Mouse (Mus musculus) cerebellum, adult 2 months (tissue): ENCODE measurements around the gene Adamtsl4.

Experiments
- CTCF ChIP-seq: fragments of 200-500 bp; IDR thresholded peaks from 2 replicates; pipeline ENCODE4 v1.5.1; 2011; ENCODE audit warnings: low read depth, mild to moderate bottlenecking, control low read depth, low read length, moderate library complexity, borderline replicate concordance; ENCODE audit not compliant: insufficient read depth
- POLR2A ChIP-seq: fragments of 200-500 bp; IDR thresholded peaks from 2 replicates; pipeline ENCODE4 v1.6.1; 2011; ENCODE audit warnings: low read length, control low read depth, borderline replicate concordance; ENCODE audit not compliant: insufficient read depth

DNA sequence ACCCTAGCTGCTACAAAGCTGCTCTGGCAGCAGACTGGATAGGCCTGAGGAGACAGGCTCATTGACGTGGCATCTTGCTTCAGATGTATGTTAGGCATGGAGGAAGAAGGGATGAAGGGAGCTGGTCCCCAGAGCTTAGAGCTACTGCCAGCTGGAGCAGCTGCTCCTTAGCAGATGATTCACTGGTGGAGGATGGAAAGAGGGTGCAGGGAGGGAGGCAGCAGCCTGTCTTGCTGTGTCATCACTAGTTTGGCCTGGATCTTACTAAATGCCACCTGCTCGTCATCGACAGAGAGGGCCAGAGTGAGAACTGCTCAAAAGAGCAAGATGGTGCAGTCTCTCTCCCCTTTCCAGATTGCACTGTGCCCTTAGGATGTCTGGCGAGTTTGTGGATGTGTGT, 58.0 kb downstream of the Adamtsl4 start:
- TF ChIP-seq POLR2A (no peak), CTCF (no peak)
